Mouse (Mus musculus): ENCODE results near the gene Tmem91. TPM values are rescaled to one million over a fixed set of nuclear protein-coding genes. Genes with fewer than 3 reads are reported as not detected.

The Tmem91 gene
- polyA plus RNA-seq, 1 experiment from 2014 or later, result 3.4 TPM

DNA sequence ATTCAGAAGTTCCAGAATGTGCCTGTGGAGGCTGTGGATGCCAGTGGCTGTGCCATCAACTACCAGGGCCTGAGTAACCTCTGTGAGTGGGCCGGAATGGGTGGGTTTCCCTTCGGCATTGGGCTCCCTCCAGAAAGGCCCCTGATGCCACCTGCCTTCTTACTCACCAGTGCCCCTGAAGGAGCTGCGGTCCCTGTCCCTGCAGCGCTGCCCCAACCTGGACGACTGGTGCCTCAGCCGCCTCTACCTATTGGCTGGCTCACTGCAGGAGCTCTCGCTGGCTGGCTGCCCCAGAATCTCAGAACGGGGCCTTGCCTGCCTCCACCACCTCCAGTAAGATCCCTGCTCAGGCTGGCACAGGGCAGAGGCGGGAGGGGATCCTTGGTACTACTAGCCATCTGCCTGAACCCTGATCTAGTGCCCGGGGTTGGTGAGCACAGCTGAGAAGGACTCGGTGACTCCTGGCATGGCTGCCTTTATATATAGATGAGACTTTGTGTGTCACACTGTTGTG lies 51.1 kb downstream of the Tmem91 start:
- 89% methylated on average over 11 of the region's 11 CpGs for WGBS

DNA sequence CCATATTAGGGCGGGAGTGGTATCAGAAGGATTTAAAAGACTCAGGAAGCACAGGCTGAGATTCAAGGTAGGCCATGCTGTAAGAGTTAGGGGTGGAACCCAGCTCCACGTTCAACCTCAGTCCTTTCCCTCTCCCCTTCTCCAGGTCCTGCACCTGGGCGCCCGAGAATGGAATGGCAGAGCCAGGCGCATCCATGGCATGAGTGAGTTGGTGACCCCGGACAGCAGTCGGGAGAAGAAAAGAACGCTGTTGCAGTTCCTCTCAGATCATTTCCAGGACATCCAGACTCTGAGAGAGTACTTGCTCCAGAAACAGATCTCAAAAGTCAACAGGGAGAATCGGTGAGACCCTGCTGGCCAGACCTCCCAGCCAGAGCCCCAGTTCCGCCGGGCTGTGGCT lies 54.2 kb downstream of the Tmem91 start:
- no peak for ATAC-seq (ENCODE audit: insufficient number of reproducible peaks, low FRiP score, low TSS enrichment, low read depth)
- WGBS, result 94% methylated on average over 11 of the region's 11 CpGs
- Histone ChIP-seq H3K4me3 (replicated peaks) (no peak overlapping the region), H3K9me3 (replicated peaks) (no peaks in the 10 kb centered on the region), H3K36me3 (peaks cover 23% of the 10 kb centered on the region; the same call in 1 of the 2 replicates), H3K27ac (replicated peaks) (no peak overlapping the region), H3K4me2 (replicated peaks) (no peak overlapping the region), H3K27me3 (no peaks in the 10 kb centered on the region), H3K4me1 (peaks cover 17% of the 10 kb centered on the region; the same call in 1 of the 2 replicates), H3K9ac (no peak overlapping the region)

More for the DNA sequence above, 51.1 kb downstream of the Tmem91 start:
- Histone ChIP-seq H3K4me2 (replicated peaks) (no peak overlapping the region), H3K9ac (no peak overlapping the region), H3K36me3 (peaks cover 23% of the 10 kb centered on the region; the same call in 1 of the 2 replicates), H3K27ac (replicated peaks) (no peak overlapping the region), H3K27me3 (no peaks in the 10 kb centered on the region), H3K9me3 (replicated peaks) (no peaks in the 10 kb centered on the region), H3K4me3 (replicated peaks) (no peak overlapping the region), H3K4me1 (peaks cover 41% of the 10 kb centered on the region)
- no peak for ATAC-seq (ENCODE audit: insufficient number of reproducible peaks, low FRiP score, low TSS enrichment, low read depth)

DNA sequence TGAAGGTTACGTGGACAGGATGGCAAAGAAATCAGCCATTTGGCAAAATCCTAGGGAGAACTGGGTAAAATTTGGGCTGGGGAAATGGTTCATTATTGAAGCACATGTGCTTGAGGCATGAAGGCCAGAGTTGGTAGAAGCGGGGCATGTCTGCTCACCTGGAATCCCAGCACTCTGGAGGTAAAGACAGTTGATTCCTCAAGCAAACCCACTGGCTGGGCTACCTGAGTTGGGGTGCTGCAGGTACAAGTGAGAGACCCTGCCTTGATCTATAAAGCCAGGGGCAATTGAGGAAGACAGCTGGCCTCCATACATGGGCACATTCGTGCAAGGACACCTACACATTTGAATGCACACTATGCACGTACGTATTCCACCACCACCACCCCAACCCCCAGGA lies 54.9 kb downstream of the Tmem91 start:
- no peak overlapping the region for H3K27ac ChIP-seq (replicated peaks)
- H3K4me2 ChIP-seq (replicated peaks), result peak overlapping the region; percentile 74
- ATAC-seq (ENCODE audit: insufficient number of reproducible peaks, low FRiP score, low TSS enrichment, low read depth), result no peak
- H3K4me1 ChIP-seq, result peaks cover 17% of the 10 kb centered on the region; the same call in 1 of the 2 replicates
- no peak overlapping the region for H3K9ac ChIP-seq
- no peaks in the 10 kb centered on the region for H3K9me3 ChIP-seq (replicated peaks)
- H3K4me3 ChIP-seq (replicated peaks), result peak overlapping the region; percentile 76; the same call in 1 of the 2 replicates
- peaks cover 23% of the 10 kb centered on the region; the same call in 1 of the 2 replicates for H3K36me3 ChIP-seq
- WGBS, result 88% methylated on average over 5 of the region's 5 CpGs
- no peaks in the 10 kb centered on the region for H3K27me3 ChIP-seq

DNA sequence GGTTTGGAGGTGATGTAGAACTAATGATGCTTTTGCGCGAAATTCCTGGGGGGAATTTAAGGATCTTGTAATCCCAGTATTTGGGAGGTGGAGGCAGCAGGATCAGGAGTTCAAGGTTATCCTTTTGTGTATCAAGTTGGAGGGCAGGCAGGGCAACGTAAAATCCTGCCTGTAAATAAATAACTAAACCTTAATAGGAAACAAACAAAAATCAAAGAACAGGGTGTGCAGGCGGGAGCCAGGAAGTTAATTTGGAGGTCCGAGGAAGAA lies 55.3 kb downstream of the Tmem91 start:
- Histone ChIP-seq H3K4me3 (replicated peaks) (peak overlapping the region; percentile 76), H3K27ac (replicated peaks) (no peak overlapping the region; the same call in 1 of the 2 replicates), H3K27me3 (no peaks in the 10 kb centered on the region), H3K36me3 (peaks cover 23% of the 10 kb centered on the region; the same call in 1 of the 2 replicates), H3K9me3 (replicated peaks) (no peaks in the 10 kb centered on the region), H3K4me1 (peaks cover 15% of the 10 kb centered on the region; the same call in 1 of the 2 replicates), H3K4me2 (replicated peaks) (peak overlapping the region; percentile 74), H3K9ac (peak overlapping the region; percentile 47)
- 17% methylated on average over 5 of the region's 5 CpGs for WGBS
- ATAC-seq (ENCODE audit: insufficient number of reproducible peaks, low FRiP score, low TSS enrichment, low read depth), result no peak

Other genes starting within 250 kb of the Tmem91 start
- gene Ceacam1, start 197.6 kb downstream of the Tmem91 start, polyA plus RNA-seq (2015; fragmentation: Nextera tagmentation; extraction: Ambion mirVana), result 6.7 and 7.1 TPM in 2 replicates
- gene Ceacam2, start 135.3 kb downstream of the Tmem91 start, polyA plus RNA-seq (2015; fragmentation: Nextera tagmentation; extraction: Ambion mirVana), result 0.11 TPM in 1 of 2 replicates, not detected in the other
- not detected in 2 replicates for gene Erich4, start 59.3 kb downstream of the Tmem91 start, polyA plus RNA-seq (2015; fragmentation: Nextera tagmentation; extraction: Ambion mirVana)
- gene Dmac2, start 55.8 kb downstream of the Tmem91 start, polyA plus RNA-seq (2015; fragmentation: Nextera tagmentation; extraction: Ambion mirVana), result 30.6 and 33.8 TPM in 2 replicates
- gene B3gnt8, start 48.5 kb downstream of the Tmem91 start, polyA plus RNA-seq (2015; fragmentation: Nextera tagmentation; extraction: Ambion mirVana), result 13.5 and 13.8 TPM in 2 replicates
- 55.3 and 64.7 TPM in 2 replicates for gene Bckdha, start 16.2 kb downstream of the Tmem91 start, polyA plus RNA-seq (2015; fragmentation: Nextera tagmentation; extraction: Ambion mirVana)
- gene Exosc5, start 16.0 kb downstream of the Tmem91 start, polyA plus RNA-seq (2015; fragmentation: Nextera tagmentation; extraction: Ambion mirVana), result 70.1 and 71.3 TPM in 2 replicates
- gene B9d2, start 5.6 kb upstream of the Tmem91 start, polyA plus RNA-seq (2015; fragmentation: Nextera tagmentation; extraction: Ambion mirVana), result 29.0 and 31.3 TPM in 2 replicates
- 4.3 and 4.8 TPM in 2 replicates for gene Tgfb1, start 11.8 kb upstream of the Tmem91 start, polyA plus RNA-seq (2015; fragmentation: Nextera tagmentation; extraction: Ambion mirVana)
- gene Ccdc97, start 43.9 kb upstream of the Tmem91 start, polyA plus RNA-seq (2015; fragmentation: Nextera tagmentation; extraction: Ambion mirVana), result 25.2 and 32.8 TPM in 2 replicates
- gene Hnrnpul1, start 79.6 kb upstream of the Tmem91 start, polyA plus RNA-seq (2015; fragmentation: Nextera tagmentation; extraction: Ambion mirVana), result 56.8 and 61.0 TPM in 2 replicates
- gene Axl, start 113.5 kb upstream of the Tmem91 start, polyA plus RNA-seq (2015; fragmentation: Nextera tagmentation; extraction: Ambion mirVana), result 112 and 124 TPM in 2 replicates
- 6.1 and 7.8 TPM in 2 replicates for gene Cyp2s1, start 141.7 kb upstream of the Tmem91 start, polyA plus RNA-seq (2015; fragmentation: Nextera tagmentation; extraction: Ambion mirVana)
- gene Cyp2b10, start 222.5 kb upstream of the Tmem91 start, polyA plus RNA-seq (2015; fragmentation: Nextera tagmentation; extraction: Ambion mirVana), result not detected in 2 replicates